Mouse (Mus musculus): ENCODE data around the gene Lrrc72. TPM values are rescaled to one million over a fixed set of nuclear protein-coding genes. Genes with fewer than 3 reads are reported as not detected.

Gene Lrrc72
- not detected in 2 replicates for polyA plus RNA-seq (2015; fragmentation: Nextera tagmentation; extraction: Ambion mirVana)

DNA sequence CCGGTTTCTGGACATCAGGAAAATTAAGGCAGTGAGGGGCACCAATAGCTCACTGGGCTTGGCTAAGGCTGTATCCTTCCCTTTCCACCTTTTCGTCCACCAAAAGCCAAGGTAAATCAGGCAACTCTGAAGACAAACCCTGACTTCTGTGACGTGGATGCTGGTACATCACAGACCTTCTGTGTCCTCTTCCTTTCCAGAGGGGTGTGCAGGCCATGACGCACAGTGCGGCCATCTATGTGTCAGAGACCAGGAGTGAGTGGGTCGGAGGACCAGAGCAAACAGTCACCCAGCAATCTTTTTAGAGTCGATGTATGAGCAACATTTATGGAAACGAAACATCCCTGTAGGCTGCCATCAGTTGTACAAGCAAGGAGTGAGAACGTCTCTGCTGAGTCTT lies at the start of gene Lrrc72:
Lrrc72 (minus strand) TSS at position 101 of the 400 bp plus-strand sequence.

Other genes with a start within 250 kb of the Lrrc72 start
- 55.0 and 73.1 TPM in 2 replicates for gene Tspan13, start 210.9 kb downstream of the Lrrc72 start, polyA plus RNA-seq (2015; fragmentation: Nextera tagmentation; extraction: Ambion mirVana)
- 28.4 and 35.7 TPM in 2 replicates for gene Ankmy2, start 96.3 kb downstream of the Lrrc72 start, polyA plus RNA-seq (2015; fragmentation: Nextera tagmentation; extraction: Ambion mirVana)
- 57.0 and 65.1 TPM in 2 replicates for gene Bzw2, start 95.3 kb downstream of the Lrrc72 start, polyA plus RNA-seq (2015; fragmentation: Nextera tagmentation; extraction: Ambion mirVana)
- gene Sostdc1, start 60.7 kb upstream of the Lrrc72 start, polyA plus RNA-seq (2015; fragmentation: Nextera tagmentation; extraction: Ambion mirVana) = 12.3 and 35.9 TPM in 2 replicates
- gene Ispd, start 128.1 kb upstream of the Lrrc72 start, polyA plus RNA-seq (2015; fragmentation: Nextera tagmentation; extraction: Ambion mirVana) = 9.2 and 11.0 TPM in 2 replicates
- gene D630036H23Rik, start 128.8 kb upstream of the Lrrc72 start, polyA plus RNA-seq (2015; fragmentation: Nextera tagmentation; extraction: Ambion mirVana) = 1.9 and 3.2 TPM in 2 replicates

All from adrenal gland, postnatal 0 days (tissue).